Mouse (Mus musculus): ENCODE results near the gene Myh14. TPM values are rescaled to one million over a fixed set of nuclear protein-coding genes. Genes with fewer than 3 reads are reported as not detected.

Gene Myh14
- total and polyA plus RNA-seq, 3 experiments = under 0.01 to 0.08 TPM; not detected in 1

DNA sequence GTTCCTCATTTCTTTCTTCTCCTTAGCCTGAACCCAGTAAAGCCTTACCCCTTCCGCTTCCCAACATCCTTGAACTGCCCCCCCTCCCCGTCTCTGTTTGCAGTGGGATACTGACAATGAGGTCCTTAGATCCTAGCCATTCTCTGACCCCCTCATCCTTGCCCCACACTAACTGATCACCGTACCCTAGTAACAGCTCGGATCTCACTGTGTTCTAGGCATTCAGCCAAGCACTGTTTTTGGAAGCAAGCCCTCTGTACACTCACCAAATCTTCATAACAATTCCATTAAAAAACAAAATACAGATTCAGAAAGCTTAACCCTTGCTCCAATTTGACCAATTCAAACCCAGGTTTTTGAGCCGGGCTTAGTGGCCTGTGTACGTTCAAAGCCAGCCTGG is 76.4 kb downstream of the Myh14 start:
- no peak overlapping the region for H3K4me3 ChIP-seq (ENCODE audit: control insufficient read depth in 1 of 2, insufficient read depth in 1 of 2, low read depth in 2 of 2, low read length in 2 of 2)
- no peaks in the 10 kb centered on the region for H3K27me3 ChIP-seq (ENCODE audit: control insufficient read depth in 1 of 2, insufficient read depth in 2 of 2, low read length in 2 of 2)
- H3K79me2 ChIP-seq (ENCODE audit: control insufficient read depth, insufficient read depth, low read length, poor library complexity) = no peaks in the 10 kb centered on the region
- no peak overlapping the region for H3K9ac ChIP-seq (ENCODE audit: control insufficient read depth, low read depth, low read length, poor library complexity, severe bottlenecking)
- no peak for TF ChIP-seq ZKSCAN1 (IDR thresholded peaks at IDR 0.05; ENCODE audit: low read depth, low read length)
- TF ChIP-seq MAZ (IDR thresholded peaks at IDR 0.05; ENCODE audit: low read depth, low read length) = no peak
- no peak for TF ChIP-seq GABPA (IDR thresholded peaks at IDR 0.05; ENCODE audit: low read depth, low read length)
- no peak for TF ChIP-seq USF1 (IDR thresholded peaks at IDR 0.05; ENCODE audit: low read depth, low read length)
- no peak for TF ChIP-seq TCF12 (IDR thresholded peaks at IDR 0.05; ENCODE audit: low read depth, low read length)
- TF ChIP-seq POLR2AphosphoS2 (IDR thresholded peaks at IDR 0.05; ENCODE audit: low read length) = no peak
- TF ChIP-seq ZC3H11A (IDR thresholded peaks at IDR 0.05; ENCODE audit: low read depth, low read length) = no peak
- TF ChIP-seq MEF2A (IDR thresholded peaks at IDR 0.05; ENCODE audit: extremely low read depth, insufficient replicate concordance, low read depth, low read length, poor library complexity, severe bottlenecking) = no peak
- TF ChIP-seq POLR2AphosphoS5 (IDR thresholded peaks at IDR 0.05; ENCODE audit: borderline replicate concordance, low read depth, low read length) = no peak
- TF ChIP-seq KAT2A (conservative IDR thresholded peaks at IDR 0.05; ENCODE audit: low read depth, low read length) = no peak
- TF ChIP-seq NRF1 (IDR thresholded peaks at IDR 0.05; ENCODE audit: insufficient read depth, low read depth, low read length, poor library complexity, severe bottlenecking) = no peak
- no peak for TF ChIP-seq USF2 (IDR thresholded peaks at IDR 0.05; ENCODE audit: borderline replicate concordance in 1 of 2, insufficient read depth in 1 of 2, low read depth in 1 of 2, low read length in 2 of 2)
- no peak for TF ChIP-seq MYC (IDR thresholded peaks at IDR 0.05; ENCODE audit: low read depth, low read length)
- DNase-seq (ENCODE audit: low read depth, low spot score) = no peak
- no peaks in the 10 kb centered on the region for H3K9me3 ChIP-seq (replicated peaks; ENCODE audit: insufficient read depth, low read length)
- H3K27ac ChIP-seq (ENCODE audit: control insufficient read depth, low read depth, low read length) = no peak overlapping the region
- H3K4me1 ChIP-seq (ENCODE audit: control insufficient read depth in 1 of 2, insufficient read depth in 2 of 2, low read length in 2 of 2) = no peaks in the 10 kb centered on the region
- no peaks in the 10 kb centered on the region for H3K36me3 ChIP-seq (ENCODE audit: control insufficient read depth in 1 of 2, insufficient read depth in 2 of 2, low read length in 2 of 2)

GRCm38 (mm10) chr7:44593775-44594174 is 76.9 kb downstream of the Myh14 start:
- H3K27me3 ChIP-seq (ENCODE audit: control insufficient read depth in 1 of 2, insufficient read depth in 2 of 2, low read length in 2 of 2) = no peaks in the 10 kb centered on the region
- TF ChIP-seq TAL1 (IDR thresholded peaks at IDR 0.05; ENCODE audit: low read length) (no peak), MEF2A (IDR thresholded peaks at IDR 0.05; ENCODE audit: extremely low read depth, insufficient replicate concordance, low read depth, low read length, poor library complexity, severe bottlenecking) (no peak), KAT2A (conservative IDR thresholded peaks at IDR 0.05; ENCODE audit: low read depth, low read length) (no peak), RAD21 (IDR thresholded peaks at IDR 0.05; ENCODE audit: low read depth, low read length) (no peak), TCF12 (IDR thresholded peaks at IDR 0.05; ENCODE audit: low read depth, low read length) (no peak), ZMIZ1 (IDR thresholded peaks at IDR 0.05; ENCODE audit: low read depth, low read length) (no peak), MAZ (IDR thresholded peaks at IDR 0.05; ENCODE audit: low read depth, low read length) (no peak), USF1 (IDR thresholded peaks at IDR 0.05; ENCODE audit: low read depth, low read length) (no peak), ZNF384 (IDR thresholded peaks at IDR 0.05; ENCODE audit: low read depth, low read length) (no peak), ETS1 (IDR thresholded peaks at IDR 0.05; ENCODE audit: low read depth, low read length) (no peak), POLR2A (IDR thresholded peaks at IDR 0.05; ENCODE audit: control insufficient read depth in 1 of 2, insufficient read depth in 1 of 2, low read depth in 1 of 2, low read length in 2 of 2, poor library complexity in 1 of 2) (no peak), JUND (IDR thresholded peaks at IDR 0.05; ENCODE audit: low read depth, low read length) (no peak), ZKSCAN1 (IDR thresholded peaks at IDR 0.05; ENCODE audit: low read depth, low read length) (no peak), SMC3 (IDR thresholded peaks at IDR 0.05; ENCODE audit: low read depth, low read length) (no peak), E2F4 (IDR thresholded peaks at IDR 0.05; ENCODE audit: borderline replicate concordance, low read depth, low read length) (no peak), UBTF (IDR thresholded peaks at IDR 0.05; ENCODE audit: borderline replicate concordance, insufficient read depth, low read depth, low read length) (no peak), ELF1 (IDR thresholded peaks at IDR 0.05; ENCODE audit: low read depth, low read length) (no peak), CTCF (IDR thresholded peaks at IDR 0.05 in 2 of 3, conservative IDR thresholded peaks at IDR 0.05 in 1 of 3; ENCODE audit: control insufficient read depth in 1 of 3, insufficient read depth in 1 of 3, low read depth in 2 of 3, low read length in 3 of 3, poor library complexity in 1 of 3, severe bottlenecking in 1 of 3) (no peak), SIN3A (IDR thresholded peaks at IDR 0.05; ENCODE audit: low read length) (no peak)
- DNase-seq (ENCODE audit: low read depth, low spot score) = no peak

More at GRCm38 (mm10) chr7:44593775-44594174, 76.9 kb downstream of the Myh14 start:
- no peak overlapping the region for H3K9ac ChIP-seq (ENCODE audit: control insufficient read depth, low read depth, low read length, poor library complexity, severe bottlenecking)
- H3K4me1 ChIP-seq (ENCODE audit: control insufficient read depth in 1 of 2, insufficient read depth in 2 of 2, low read length in 2 of 2) = no peaks in the 10 kb centered on the region
- H3K4me3 ChIP-seq (ENCODE audit: control insufficient read depth in 1 of 2, insufficient read depth in 1 of 2, low read depth in 2 of 2, low read length in 2 of 2) = no peak overlapping the region
- no peaks in the 10 kb centered on the region for H3K9me3 ChIP-seq (replicated peaks; ENCODE audit: insufficient read depth, low read length)
- no peaks in the 10 kb centered on the region for H3K36me3 ChIP-seq (ENCODE audit: control insufficient read depth in 1 of 2, insufficient read depth in 2 of 2, low read length in 2 of 2)
- no peaks in the 10 kb centered on the region for H3K79me2 ChIP-seq (ENCODE audit: control insufficient read depth, insufficient read depth, low read length, poor library complexity)
- H3K27ac ChIP-seq (ENCODE audit: control insufficient read depth, low read depth, low read length) = no peak overlapping the region

Measured in MEL (cell line).